Mouse (Mus musculus): ENCODE measurements around the gene Rpl4. TPM values are rescaled to one million over a fixed set of nuclear protein-coding genes. Genes with fewer than 3 reads are reported as not detected.

The Rpl4 gene
- polyA plus RNA-seq, 1 experiment = 468 TPM

DNA sequence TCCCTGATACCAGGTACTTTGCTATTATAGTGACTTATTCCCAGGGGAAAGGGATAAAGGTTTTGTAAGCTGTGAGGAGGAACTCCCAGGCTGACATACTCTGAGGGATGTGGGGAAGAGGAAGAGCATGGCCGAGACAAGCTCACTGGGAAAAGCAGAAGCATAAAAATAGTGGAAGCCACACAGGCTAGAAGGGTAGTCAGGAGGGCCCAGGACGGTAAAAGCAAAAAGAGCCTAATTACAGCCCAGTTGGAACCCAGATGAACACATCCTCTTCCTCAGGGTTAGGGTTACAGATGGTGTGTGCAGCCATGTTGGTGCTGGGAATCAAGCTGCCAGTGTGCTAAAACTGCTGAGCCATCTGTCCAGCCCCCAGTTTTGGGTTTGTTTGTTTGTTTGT lies 48.9 kb downstream of the Rpl4 start:
- H3K27ac ChIP-seq (ENCODE audit: insufficient read depth, low read depth, low read length) = peak overlapping the region; percentile 53
- TF ChIP-seq CTCF (IDR thresholded peaks at IDR 0.05; ENCODE audit: insufficient read depth, low read depth, low read length) (no peak), POLR2A (IDR thresholded peaks at IDR 0.05; ENCODE audit: insufficient read depth, low read depth, low read length) (no peak)
- WGBS = 38% methylated on average over 2 of the region's 2 CpGs
- no peak overlapping the region for H3K4me3 ChIP-seq (ENCODE audit: insufficient read depth, low read depth, low read length)
- H3K4me1 ChIP-seq (ENCODE audit: control insufficient read depth, insufficient read depth, low read length) = peaks cover 13% of the 10 kb centered on the region

DNA sequence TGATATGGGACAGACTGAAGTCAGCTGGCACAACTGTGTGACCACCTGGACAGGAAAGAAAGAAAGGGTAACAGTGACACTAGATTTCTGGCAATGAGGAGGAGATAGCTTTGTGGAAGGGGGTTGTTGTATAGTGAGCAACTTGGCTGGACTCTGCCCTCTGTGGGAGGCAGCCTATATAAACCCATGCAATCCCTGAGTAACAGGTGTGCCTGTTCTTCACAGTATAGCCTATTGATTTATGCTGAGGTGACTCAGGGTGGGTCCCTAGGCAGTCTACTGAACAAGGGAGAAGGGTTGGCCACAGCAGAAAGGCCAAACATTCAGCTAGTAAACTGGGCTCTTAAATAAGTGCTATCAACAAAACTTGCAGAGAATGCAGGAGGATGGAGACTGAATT lies 52.6 kb downstream of the Rpl4 start:
- H3K4me3 ChIP-seq (ENCODE audit: insufficient read depth, low read depth, low read length) = no peak overlapping the region
- TF ChIP-seq CTCF (IDR thresholded peaks at IDR 0.05; ENCODE audit: insufficient read depth, low read depth, low read length) = no peak
- no peak for TF ChIP-seq POLR2A (IDR thresholded peaks at IDR 0.05; ENCODE audit: insufficient read depth, low read depth, low read length)
- no peak overlapping the region for H3K27ac ChIP-seq (ENCODE audit: insufficient read depth, low read depth, low read length)
- peaks cover 16% of the 10 kb centered on the region for H3K4me1 ChIP-seq (ENCODE audit: control insufficient read depth, insufficient read depth, low read length)

DNA sequence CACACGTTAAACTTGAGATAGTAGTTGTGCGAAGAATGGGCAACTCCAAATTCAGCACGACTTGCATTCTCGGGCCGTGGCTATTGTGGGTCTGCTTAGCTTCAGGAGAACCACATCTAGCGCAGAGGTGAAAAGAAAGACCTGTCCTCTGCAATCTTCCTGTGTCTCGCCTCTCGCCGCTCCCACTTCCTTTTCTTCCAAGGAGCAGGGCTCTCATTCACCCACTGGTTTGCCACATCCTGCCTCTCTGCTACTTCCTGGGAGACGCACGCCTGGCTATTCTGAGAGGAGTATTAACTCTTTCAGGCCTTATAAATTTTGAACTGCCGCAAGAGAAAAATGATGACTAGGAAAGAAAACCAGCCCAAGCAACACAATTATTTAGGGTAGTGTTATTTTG lies 54.6 kb downstream of the Rpl4 start:
- TF ChIP-seq CTCF (IDR thresholded peaks at IDR 0.05; ENCODE audit: insufficient read depth, low read depth, low read length) (no peak), POLR2A (IDR thresholded peaks at IDR 0.05; ENCODE audit: insufficient read depth, low read depth, low read length) (no peak)
- peak overlapping the region; percentile 54; the same call in 1 of the 2 replicates for H3K27ac ChIP-seq (ENCODE audit: insufficient read depth, low read depth, low read length)
- H3K4me3 ChIP-seq (ENCODE audit: insufficient read depth, low read depth, low read length) = no peak overlapping the region
- 51% methylated on average over 12 of the region's 12 CpGs for WGBS
- H3K4me1 ChIP-seq (ENCODE audit: control insufficient read depth, insufficient read depth, low read length) = peaks cover 28% of the 10 kb centered on the region

Other genes with a start within 250 kb of the Rpl4 start
- not detected in 2 replicates for gene Smad6, start 151.3 kb upstream of the Rpl4 start, polyA plus RNA-seq (2012; ENCODE audit: insufficient read depth, insufficient read length, low replicate concordance, missing spikeins)
- not detected in 2 replicates for gene Lctl, start 56.2 kb upstream of the Rpl4 start, polyA plus RNA-seq (2012; ENCODE audit: insufficient read depth, insufficient read length, low replicate concordance, missing spikeins)
- gene Zwilch, start 271 bp upstream of the Rpl4 start, polyA plus RNA-seq (2012; ENCODE audit: insufficient read depth, insufficient read length, low replicate concordance, missing spikeins) = not detected in 2 replicates
- gene Snapc5, start 5.9 kb downstream of the Rpl4 start, polyA plus RNA-seq (2012; ENCODE audit: insufficient read depth, insufficient read length, low replicate concordance, missing spikeins) = not detected in 2 replicates
- not detected in 2 replicates for gene Uchl4, start 61.8 kb downstream of the Rpl4 start, polyA plus RNA-seq (2012; ENCODE audit: insufficient read depth, insufficient read length, low replicate concordance, missing spikeins)
- 126 and 566 TPM in 2 replicates for gene Map2k1, start 80.3 kb downstream of the Rpl4 start, polyA plus RNA-seq (2012; ENCODE audit: insufficient read depth, insufficient read length, low replicate concordance, missing spikeins)
- not detected in 2 replicates for gene Tipin, start 108.2 kb downstream of the Rpl4 start, polyA plus RNA-seq (2012; ENCODE audit: insufficient read depth, insufficient read length, low replicate concordance, missing spikeins)
- gene Dis3l, start 167.9 kb downstream of the Rpl4 start, polyA plus RNA-seq (2012; ENCODE audit: insufficient read depth, insufficient read length, low replicate concordance, missing spikeins) = not detected in 2 replicates
- not detected in 2 replicates for gene Megf11, start 212.3 kb downstream of the Rpl4 start, polyA plus RNA-seq (2012; ENCODE audit: insufficient read depth, insufficient read length, low replicate concordance, missing spikeins)